Mouse (Mus musculus) stomach, embryonic 14.5 days (tissue): ENCODE data around the gene Rassf4. TPM values are rescaled to one million over a fixed set of nuclear protein-coding genes. Genes with fewer than 3 reads are reported as not detected.

Experiments
- ATAC-seq: fragments of 200-750 bp; cut with Nextera tagmentation; 2 replicates; pipeline ENCODE4 v1.8.0; 2017; ENCODE audit warnings: low read depth, moderate TSS enrichment; ENCODE audit not compliant: insufficient number of reproducible peaks, insufficient read depth, low FRiP score
- H3K27ac ChIP-seq: fragments of 300-500 bp; sonication (generic); 2 replicates; pipeline ENCODE4 v1.5.1; 2014; ENCODE audit warnings: mild to moderate bottlenecking, low read length, moderate library complexity, mixed read lengths
- H3K27me3 ChIP-seq: fragments of 300-500 bp; sonication (generic); 2 replicates; pipeline ENCODE4 v1.6.1; 2014; ENCODE audit warnings: low read length, control low read depth, mixed read lengths; ENCODE audit not compliant: control insufficient read depth, insufficient read depth
- H3K36me3 ChIP-seq: fragments of 300-500 bp; sonication (generic); 2 replicates; pipeline ENCODE4 v1.6.1; 2014; ENCODE audit warnings: mild to moderate bottlenecking, control low read depth, low read length, moderate library complexity, mixed read lengths; ENCODE audit not compliant: control insufficient read depth, insufficient read depth
- H3K4me1 ChIP-seq: fragments of 300-500 bp; sonication (generic); 2 replicates; pipeline ENCODE4 v1.6.1; 2014; ENCODE audit warnings: low read length, control low read depth, mixed read lengths; ENCODE audit not compliant: control insufficient read depth, insufficient read depth
- H3K4me2 ChIP-seq: fragments of 300-500 bp; sonication (generic); replicated peaks from 2 replicates; pipeline ENCODE4 v1.6.1; 2014; ENCODE audit warnings: low read depth, low read length, control low read depth
- H3K4me3 ChIP-seq: fragments of 300-500 bp; sonication (generic); 2 replicates; pipeline ENCODE4 v1.5.1; 2014; ENCODE audit warnings: low read depth, low read length, control low read depth
- H3K9ac ChIP-seq: fragments of 300-500 bp; sonication (generic); replicated peaks from 2 replicates; pipeline ENCODE4 v1.6.1; 2014; ENCODE audit warnings: low read depth, mild to moderate bottlenecking, control low read depth, low read length, moderate library complexity, mixed read lengths
- H3K9me3 ChIP-seq: fragments of 300-500 bp; sonication (generic); 2 replicates; pipeline ENCODE4 v1.6.1; 2016; ENCODE audit warnings: low read depth, low read length, control low read depth; ENCODE audit not compliant: control insufficient read depth
- WGBS: fragments of 180-500 bp; shearing (Covaris S2); extraction: QIAGEN DNeasy Blood & Tissue Kit; methylation state at CpG from one replicate; pipeline ENCODE4 v1.1.7; 2014; 5-methylcytosine and 5-hydroxymethylcytosine counted together
- polyA plus RNA-seq: library from polyadenylated mRNA; unstranded; fragments of >200 nt; fragmentation: Nextera tagmentation; extraction: Ambion mirVana; gene quantifications from 2 replicates; pipeline ENCODE4 v1.2.1, GENCODE M21; 2014

Gene Rassf4
- polyA plus RNA-seq, 1 experiment from 2014 or later = 13.1 TPM

GRCm38 (mm10) chr6:116679563-116680288 lies 6.0 kb upstream of the Rassf4 start:
- no peak overlapping the region for H3K9ac ChIP-seq
- peaks cover 3% of the 10 kb centered on the region; the same call in 1 of the 2 replicates for H3K4me1 ChIP-seq
- no peaks in the 10 kb centered on the region for H3K27me3 ChIP-seq
- no peak overlapping the region for H3K4me2 ChIP-seq
- H3K9me3 ChIP-seq = no peaks in the 10 kb centered on the region
- H3K36me3 ChIP-seq = no peaks in the 10 kb centered on the region
- H3K4me3 ChIP-seq = no peak overlapping the region
- H3K27ac ChIP-seq = no peak overlapping the region
- WGBS = 72% methylated on average over 5 of the region's 5 CpGs
- ATAC-seq = no peak

- Histone ChIP-seq H3K36me3 (no peaks in the 10 kb centered on the region), H3K4me3 (no peak overlapping the region), H3K4me1 (peaks cover 5% of the 10 kb centered on the region; the same call in 1 of the 2 replicates), H3K9ac (no peak overlapping the region), H3K27me3 (no peaks in the 10 kb centered on the region), H3K4me2 (no peak overlapping the region), H3K27ac (no peak overlapping the region), H3K9me3 (no peaks in the 10 kb centered on the region)
- ATAC-seq = no peak
- 70% methylated on average over 6 of the region's 6 CpGs for WGBS
These were observed 3.6 kb upstream of the Rassf4 start for GRCm38 (mm10) chr6:116677321-116677720.

DNA sequence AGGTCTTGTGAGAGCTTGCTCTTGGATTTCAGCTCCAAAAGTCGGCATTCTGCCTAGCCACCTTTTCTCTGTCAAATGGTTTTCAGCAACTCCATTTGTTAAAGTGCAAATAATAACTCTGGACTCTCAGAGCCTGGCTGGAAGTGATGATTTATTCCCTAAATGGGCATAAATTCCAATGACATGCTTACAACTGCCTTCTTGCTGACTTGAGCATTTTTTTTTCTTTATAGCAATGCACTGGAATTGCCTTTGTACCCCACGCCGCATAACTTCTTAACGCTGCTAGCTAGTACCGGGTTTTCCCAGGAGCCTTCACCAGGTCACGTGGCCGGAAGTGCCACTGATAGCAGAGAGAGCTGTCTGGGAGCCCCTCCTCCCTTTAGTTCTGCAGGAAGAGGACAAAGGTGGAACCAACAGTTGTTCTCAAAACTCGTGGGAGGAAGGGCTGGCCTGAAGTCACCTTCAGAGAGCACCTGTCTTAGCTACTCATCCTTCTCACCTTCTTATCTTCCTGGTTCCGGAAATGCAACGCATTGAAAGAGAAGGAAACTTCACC lies 2.7 kb upstream of the Rassf4 start:
- no peak overlapping the region for H3K4me2 ChIP-seq
- no peaks in the 10 kb centered on the region for H3K9me3 ChIP-seq
- no peak for ATAC-seq
- peaks cover 6% of the 10 kb centered on the region; the same call in 1 of the 2 replicates for H3K4me1 ChIP-seq
- H3K36me3 ChIP-seq = no peaks in the 10 kb centered on the region
- no peak overlapping the region for H3K4me3 ChIP-seq
- H3K9ac ChIP-seq = no peak overlapping the region
- no peaks in the 10 kb centered on the region for H3K27me3 ChIP-seq
- no peak overlapping the region for H3K27ac ChIP-seq
- WGBS = 55% methylated on average over 10 of the region's 10 CpGs

DNA sequence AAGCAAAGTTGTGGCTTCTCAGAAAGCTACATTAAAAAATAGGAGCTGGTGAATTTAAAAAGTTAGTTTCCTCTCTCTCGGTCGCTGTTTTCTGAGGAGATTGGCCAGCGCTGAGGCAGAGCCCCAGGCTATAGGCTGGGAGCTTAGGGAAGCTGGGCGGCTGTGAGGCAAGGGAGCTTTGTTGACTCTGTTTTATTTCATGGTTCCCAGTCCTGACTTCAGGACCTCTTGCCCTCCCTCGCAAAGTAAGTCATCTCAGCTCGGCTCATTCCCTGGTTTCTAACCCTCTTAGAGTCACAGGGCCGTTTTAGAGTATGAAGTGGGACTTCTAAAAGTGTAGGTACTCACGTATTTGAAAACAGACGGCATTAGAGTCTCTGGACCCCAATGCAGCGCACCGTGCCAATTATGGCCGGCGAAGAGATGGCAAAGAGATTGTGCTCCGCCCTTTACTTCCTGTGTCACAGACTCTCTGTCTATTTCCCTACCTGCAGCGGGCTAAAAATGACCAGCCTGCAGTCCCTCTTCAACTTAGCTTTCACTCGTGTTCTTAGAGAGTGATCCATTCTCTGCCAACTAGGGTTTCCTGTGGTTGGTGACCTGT lies 633 bp upstream of the Rassf4 start:
- no peak for ATAC-seq

DNA sequence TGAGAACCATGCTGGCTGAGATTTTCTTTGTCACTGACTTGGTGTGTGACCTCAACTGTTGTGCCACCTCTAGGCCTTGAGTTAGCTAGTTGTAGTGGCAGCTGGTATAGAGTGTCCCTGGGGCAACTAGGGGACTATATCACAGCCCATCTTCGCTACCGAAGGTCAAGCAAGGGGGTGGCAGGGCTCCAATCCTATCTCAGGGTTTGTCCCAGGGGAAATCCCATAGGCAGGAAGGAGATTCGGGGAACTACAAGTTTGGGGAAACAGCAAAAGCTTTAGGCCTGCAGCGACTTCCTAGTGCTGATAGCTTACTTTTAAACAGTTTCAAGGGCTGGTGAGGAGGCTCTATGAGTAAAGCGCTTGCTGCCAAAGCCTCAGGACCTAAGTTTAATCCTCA lies 1.4 kb downstream of the Rassf4 start:
- Histone ChIP-seq H3K27me3 (no peaks in the 10 kb centered on the region), H3K4me1 (peaks cover 14% of the 10 kb centered on the region), H3K9me3 (no peaks in the 10 kb centered on the region), H3K4me2 (no peak overlapping the region), H3K36me3 (no peaks in the 10 kb centered on the region), H3K9ac (no peak overlapping the region), H3K4me3 (no peak overlapping the region), H3K27ac (no peak overlapping the region)
- 64% methylated on average over 5 of the region's 5 CpGs for WGBS
- ATAC-seq = no peak

More for the DNA sequence above, 633 bp upstream of the Rassf4 start:
- Histone ChIP-seq H3K9ac (peak overlapping the region; percentile 33; the same call in 1 of the 2 replicates), H3K9me3 (no peaks in the 10 kb centered on the region), H3K4me1 (peaks cover 14% of the 10 kb centered on the region), H3K27me3 (no peaks in the 10 kb centered on the region), H3K4me2 (peak overlapping the region; percentile 91), H3K4me3 (peak overlapping the region; percentile 43), H3K27ac (peak overlapping the region; percentile 40), H3K36me3 (no peaks in the 10 kb centered on the region)
- WGBS = 22% methylated on average over 16 of the region's 16 CpGs

GRCm38 (mm10) chr6:116671768-116672167 lies 2.0 kb downstream of the Rassf4 start:
- ATAC-seq = no peak
- Histone ChIP-seq H3K4me1 (peaks cover 14% of the 10 kb centered on the region), H3K4me2 (no peak overlapping the region), H3K4me3 (no peak overlapping the region), H3K27me3 (no peaks in the 10 kb centered on the region), H3K27ac (no peak overlapping the region), H3K9me3 (no peaks in the 10 kb centered on the region), H3K36me3 (no peaks in the 10 kb centered on the region), H3K9ac (no peak overlapping the region)
- WGBS = 86% methylated on average over 4 of the region's 4 CpGs

GRCm38 (mm10) chr6:116671031-116671430 lies 2.7 kb downstream of the Rassf4 start:
- Histone ChIP-seq H3K9me3 (no peaks in the 10 kb centered on the region), H3K27ac (no peak overlapping the region), H3K4me2 (no peak overlapping the region), H3K36me3 (no peaks in the 10 kb centered on the region), H3K4me1 (peaks cover 11% of the 10 kb centered on the region; the same call in 1 of the 2 replicates), H3K9ac (no peak overlapping the region), H3K4me3 (no peak overlapping the region), H3K27me3 (no peaks in the 10 kb centered on the region)
- peak; percentile 12; the same call in 1 of the 2 replicates for ATAC-seq
- WGBS = 14% methylated on average over 5 of the region's 5 CpGs

GRCm38 (mm10) chr6:116670144-116670543 lies 3.6 kb downstream of the Rassf4 start:
- Histone ChIP-seq H3K4me1 (peaks cover 11% of the 10 kb centered on the region; the same call in 1 of the 2 replicates), H3K27me3 (no peaks in the 10 kb centered on the region), H3K9ac (no peak overlapping the region), H3K4me2 (no peak overlapping the region), H3K9me3 (no peaks in the 10 kb centered on the region), H3K36me3 (no peaks in the 10 kb centered on the region), H3K27ac (no peak overlapping the region), H3K4me3 (no peak overlapping the region)
- ATAC-seq = no peak
- 54% methylated on average over 6 of the region's 6 CpGs for WGBS
